Mouse (Mus musculus) embryo, embryonic 11.5 days (tissue): ENCODE results near the gene Rhbdd2.
"Not testable (repeated sequence)": the region's sequence is repeated elsewhere in the genome, so short reads cannot be mapped to it uniquely, and the experiment has no call there.

Experiments used
- DNase-seq: peaks from one replicate; pipeline ENCODE4 v3.0.0-alpha.2; 2012; ENCODE audit warnings: low read depth, low spot score

Rhbdd2 gene

DNA sequence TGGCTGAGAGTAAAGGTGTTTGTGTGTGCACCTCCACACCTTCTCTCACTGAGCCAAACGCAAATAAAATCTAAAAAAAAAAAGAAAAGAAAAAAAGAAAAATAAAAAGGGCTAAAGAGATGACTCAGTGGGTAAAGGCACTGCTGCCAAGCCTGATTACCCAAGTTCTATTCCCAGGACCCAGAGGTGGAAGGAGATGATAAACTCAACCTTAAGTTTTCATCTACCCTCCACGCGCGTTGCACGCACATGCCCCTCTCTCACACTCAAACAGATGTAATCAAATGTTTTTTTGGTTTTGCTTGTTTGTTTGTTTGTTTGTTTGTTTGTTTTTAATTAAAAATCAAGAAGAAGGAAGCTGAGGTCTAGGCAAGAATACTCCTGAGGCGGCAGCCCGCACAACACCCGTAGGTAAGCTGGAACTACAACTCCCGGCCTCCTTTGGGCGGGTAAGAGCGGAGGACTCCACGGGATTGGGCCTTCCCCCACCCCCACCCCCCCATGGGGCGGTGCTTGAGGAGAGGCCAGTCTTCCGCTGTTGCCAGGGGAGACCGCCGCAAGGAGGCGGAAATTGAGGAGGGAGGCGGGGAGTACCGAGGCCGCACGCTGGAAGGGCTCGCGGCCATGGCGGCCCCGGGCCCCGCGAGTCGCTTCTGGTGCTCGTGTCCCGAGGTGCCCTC, at the start of gene Rhbdd2:
Gene Rhbdd2, plus strand, starts transcription at position 502 of the 680 bp plus-strand sequence.
- peak; percentile 98 for DNase-seq

DNA sequence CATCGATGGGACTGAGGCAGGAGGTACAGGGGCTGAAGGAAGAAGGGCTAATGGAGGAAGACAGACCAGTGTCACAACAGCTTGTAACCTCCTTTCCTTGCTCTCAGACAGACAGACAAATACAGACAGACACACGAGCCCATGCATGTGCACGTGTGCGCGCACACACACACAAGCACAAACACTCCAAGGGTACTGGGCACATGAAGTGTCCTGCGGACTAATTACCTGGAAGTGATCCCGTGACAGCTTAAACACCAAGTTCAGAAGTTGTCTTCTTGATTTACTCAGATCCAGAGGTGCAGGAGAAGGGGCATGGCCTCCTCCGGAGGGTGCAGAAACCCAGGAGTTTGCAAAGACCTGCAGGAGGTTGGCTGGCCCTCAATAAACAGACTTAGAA, 46.7 kb upstream of the Rhbdd2 start:
- DNase-seq, result no peak

DNA sequence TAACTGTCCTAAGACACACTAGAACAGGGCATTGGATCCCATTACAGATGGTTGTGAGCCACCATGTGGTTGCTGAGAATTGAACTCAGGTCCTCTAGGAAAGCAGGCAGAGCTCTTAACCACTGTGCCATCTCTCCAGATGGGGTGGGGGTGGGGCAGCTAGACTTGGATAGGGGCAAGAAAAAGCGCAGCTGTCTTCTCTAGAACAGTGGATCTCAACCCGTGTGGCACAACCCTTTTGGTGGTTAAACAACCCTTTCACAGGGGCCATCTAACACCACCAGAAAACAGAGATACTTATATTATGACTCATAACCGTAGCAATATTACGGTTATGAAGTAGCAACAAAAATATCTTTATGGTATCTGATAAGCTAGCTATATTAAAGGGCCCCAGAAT, 44.7 kb upstream of the Rhbdd2 start:
- no peak for DNase-seq

GRCm38 (mm10) chr5:135589996-135590784, 42.2 kb upstream of the Rhbdd2 start:
- no peak for DNase-seq

- not testable (repeated sequence) for DNase-seq
These were observed 27.8 kb upstream of the Rhbdd2 start for GRCm38 (mm10) chr5:135604643-135605042.

GRCm38 (mm10) chr5:135606717-135607116, 25.7 kb upstream of the Rhbdd2 start:
- DNase-seq, result not testable (repeated sequence)

- DNase-seq, result no peak
These were observed 24.8 kb upstream of the Rhbdd2 start for GRCm38 (mm10) chr5:135607581-135607980.

GRCm38 (mm10) chr5:135609794-135610193, 22.6 kb upstream of the Rhbdd2 start:
- no peak for DNase-seq

GRCm38 (mm10) chr5:135619741-135620140, 12.7 kb upstream of the Rhbdd2 start:
- not testable (repeated sequence) for DNase-seq

- no peak for DNase-seq
These were observed 11.9 kb upstream of the Rhbdd2 start for GRCm38 (mm10) chr5:135620526-135620925.

GRCm38 (mm10) chr5:135621725-135622124, 10.7 kb upstream of the Rhbdd2 start:
- no peak for DNase-seq

DNA sequence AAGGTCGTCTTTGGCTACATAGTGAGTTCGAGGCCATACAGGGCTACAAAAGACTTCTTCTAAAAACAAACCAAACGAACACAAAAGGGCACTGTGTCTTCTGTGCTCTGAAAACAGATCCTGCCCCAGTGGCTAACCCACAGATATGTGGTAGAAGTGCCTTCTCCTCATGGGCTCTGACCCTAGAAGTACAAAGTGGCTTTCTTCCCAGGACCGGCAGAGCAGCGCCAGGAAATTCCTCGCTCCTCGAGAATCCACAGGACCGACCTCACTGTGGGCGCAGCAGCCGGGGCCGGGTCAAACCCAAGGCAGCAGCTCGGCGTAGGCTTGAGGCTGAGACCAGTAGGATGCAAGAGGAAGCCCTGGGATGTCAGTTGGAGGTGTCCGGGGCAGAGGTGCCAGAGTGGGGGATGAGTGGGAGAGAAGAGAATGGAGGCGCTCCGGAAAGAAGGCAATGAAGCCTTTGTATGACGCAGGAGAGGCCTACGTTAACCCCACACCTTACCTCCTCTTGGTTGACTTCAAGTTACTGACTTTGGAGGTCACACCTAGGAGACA, 9.3 kb upstream of the Rhbdd2 start:
- DNase-seq, result no peak

GRCm38 (mm10) chr5:135628916-135629315, 3.5 kb upstream of the Rhbdd2 start:
- no peak for DNase-seq

DNA sequence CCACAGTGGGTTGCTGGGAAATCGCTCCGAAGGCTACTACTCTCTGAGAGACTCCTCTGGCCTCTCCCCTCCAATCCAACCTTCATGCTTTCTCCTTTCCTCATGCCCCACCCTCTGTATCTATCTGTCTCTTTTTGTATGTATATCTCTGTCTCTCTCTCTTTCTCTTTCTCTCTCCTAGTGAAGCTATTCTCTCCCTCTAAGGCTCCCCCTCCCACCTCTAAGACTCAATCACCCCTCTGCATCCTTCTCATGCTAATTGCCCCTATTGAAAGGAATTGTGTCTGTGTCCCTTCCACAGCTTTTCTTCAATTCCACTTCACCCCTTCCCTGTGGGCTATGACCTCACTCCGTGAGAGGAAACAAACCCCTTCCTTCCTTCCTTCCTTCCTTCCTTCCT, 3.0 kb upstream of the Rhbdd2 start:
- no peak for DNase-seq

GRCm38 (mm10) chr5:135630598-135630997, 1.8 kb upstream of the Rhbdd2 start:
- DNase-seq, result peak; percentile 36

- DNase-seq, result no peak
These were observed 353 bp downstream of the Rhbdd2 start for GRCm38 (mm10) chr5:135632797-135633144.

DNA sequence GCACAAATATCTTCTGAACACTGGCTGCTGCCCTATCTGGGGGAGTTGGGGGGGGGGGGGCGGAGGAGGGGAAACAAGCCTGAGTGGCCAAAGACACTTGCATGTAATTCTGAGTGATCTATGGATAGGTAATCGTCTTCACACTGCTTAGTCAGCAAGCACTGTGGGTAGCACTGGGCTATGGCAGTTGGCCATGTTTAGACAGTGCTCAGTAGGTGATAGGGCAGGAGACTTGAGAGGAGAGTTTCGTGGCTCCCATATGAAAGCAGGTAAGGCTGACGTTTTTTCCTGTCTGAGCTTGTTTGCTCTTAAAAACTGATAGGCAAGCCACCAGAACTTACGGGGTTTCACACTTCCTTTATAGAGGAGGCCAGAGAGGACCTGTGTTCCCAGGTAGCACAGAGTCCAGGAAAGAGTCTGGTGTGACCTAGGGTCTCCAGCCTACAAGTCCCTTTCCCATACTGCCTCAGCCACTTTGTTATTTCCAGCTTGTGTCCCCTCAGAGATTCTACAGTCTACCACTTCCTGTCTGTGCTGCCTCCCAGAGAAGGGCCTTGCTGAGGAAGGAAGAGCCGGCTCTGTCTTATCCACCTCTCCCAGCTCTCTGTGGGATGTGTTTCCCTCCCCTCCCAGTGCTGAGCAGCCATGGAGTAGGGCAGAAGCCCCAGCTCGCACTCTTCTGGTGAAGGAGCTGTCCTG, 7.5 kb downstream of the Rhbdd2 start:
- no peak for DNase-seq

GRCm38 (mm10) chr5:135640459-135640789, 8.0 kb downstream of the Rhbdd2 start:
- DNase-seq, result no peak

DNA sequence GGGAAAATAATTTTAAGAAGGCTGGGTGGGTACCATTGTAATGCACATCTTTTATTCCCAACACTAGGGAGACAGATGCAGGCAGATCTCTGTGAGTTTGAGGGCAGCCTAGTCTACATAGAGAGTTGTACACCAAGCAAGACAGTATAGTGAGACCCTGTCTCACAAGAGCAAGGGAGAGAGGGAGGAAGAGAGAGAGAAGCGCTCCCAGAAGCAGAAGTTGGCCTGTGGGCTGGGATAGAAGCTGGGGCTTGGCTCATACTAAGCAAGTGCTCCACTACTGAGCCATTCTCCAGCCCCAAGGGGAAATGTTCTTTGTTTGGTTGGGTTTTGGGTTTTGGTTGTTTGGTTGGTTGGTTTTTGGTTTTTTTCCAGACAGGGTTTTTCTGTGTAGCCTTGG, 8.6 kb downstream of the Rhbdd2 start:
- DNase-seq, result no peak

DNA sequence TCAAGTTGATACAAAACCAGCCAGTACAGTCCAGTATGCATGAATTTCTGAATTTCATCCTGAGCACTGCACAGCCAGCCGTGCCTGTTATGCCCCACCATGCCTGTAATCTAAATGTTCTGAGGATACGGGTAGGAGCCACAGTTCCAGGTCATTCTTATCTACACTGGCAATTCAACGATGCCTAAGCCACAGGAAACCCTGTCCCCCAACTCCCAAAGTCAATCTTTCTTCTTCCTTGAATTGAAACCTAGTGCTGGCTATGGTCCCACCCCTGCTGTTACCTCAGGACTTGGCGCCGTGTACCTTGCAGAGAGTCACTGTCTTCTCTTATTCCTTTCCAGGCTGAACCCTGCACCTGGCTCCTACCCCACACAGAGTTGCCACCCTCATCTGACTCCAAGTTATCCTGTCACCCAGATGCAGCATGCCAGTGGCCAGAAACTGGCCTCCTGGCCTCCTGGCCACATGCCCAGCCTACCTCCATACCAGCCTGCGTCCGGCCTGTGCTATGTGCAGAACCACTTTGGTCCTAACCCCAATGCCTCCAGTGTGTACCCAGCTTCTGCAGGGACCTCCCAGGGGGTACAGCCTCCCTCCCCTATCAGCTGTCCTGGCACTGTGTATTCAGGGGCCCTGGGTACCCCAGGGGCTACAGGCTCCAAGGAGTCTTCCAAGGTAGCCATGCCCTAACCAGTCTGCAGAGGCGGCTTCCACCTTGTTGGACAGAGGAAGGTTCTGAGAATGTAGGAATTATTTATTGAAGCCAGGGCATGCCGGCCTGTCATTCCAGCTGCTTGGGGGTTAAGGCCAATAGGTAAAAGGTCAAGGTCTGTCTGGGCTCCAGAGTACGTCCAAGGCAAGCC, 10.5 kb downstream of the Rhbdd2 start:
- no peak for DNase-seq

DNA sequence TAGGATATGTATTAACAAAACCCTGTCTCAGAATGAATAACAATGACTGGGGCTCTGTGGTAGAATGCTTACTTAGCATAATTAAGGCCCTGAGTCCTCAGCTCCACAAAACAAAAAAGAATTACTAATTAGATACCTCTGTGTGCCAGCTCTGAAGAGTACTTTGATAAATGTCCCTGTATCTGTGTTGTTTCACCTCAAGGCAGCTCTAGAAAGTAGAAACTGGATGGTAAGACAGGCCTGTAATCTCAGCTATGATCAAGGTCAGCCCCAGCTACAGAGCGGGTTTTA, 11.1 kb downstream of the Rhbdd2 start:
- no peak for DNase-seq

DNA sequence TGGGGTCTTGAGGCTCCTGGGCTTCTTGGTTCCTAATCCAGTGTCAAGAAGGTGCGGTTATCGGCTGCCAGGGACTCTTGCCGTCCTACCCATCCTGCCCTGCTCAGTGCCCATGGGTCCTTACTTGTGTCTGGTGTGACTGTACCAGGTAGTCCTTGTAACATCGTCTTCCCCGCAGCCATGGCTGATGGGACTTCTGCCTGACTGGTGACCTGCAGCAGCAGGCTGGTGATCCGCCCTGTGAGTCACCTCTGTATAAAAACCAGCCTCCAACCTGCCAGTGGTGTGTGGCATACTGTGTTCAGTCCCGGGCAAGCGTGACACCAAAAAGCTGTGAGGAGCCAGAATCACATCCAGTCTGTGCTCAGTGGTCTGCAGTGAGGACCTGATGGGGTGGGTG, 11.5 kb downstream of the Rhbdd2 start:
- no peak for DNase-seq
